Mouse (Mus musculus) stomach, embryonic 14.5 days (tissue): ENCODE results near the gene Gm2916. TPM values are rescaled to one million over a fixed set of nuclear protein-coding genes. Genes with fewer than 3 reads are reported as not detected.
"Not testable (repeated sequence)": the region's sequence is repeated elsewhere in the genome, so short reads cannot be mapped to it uniquely, and the experiment has no call there.

Source experiments
- ATAC-seq: fragments of 200-750 bp; cut with Nextera tagmentation; 2 replicates; pipeline ENCODE4 v1.8.0; 2017; ENCODE audit warnings: low read depth, moderate TSS enrichment; ENCODE audit not compliant: insufficient number of reproducible peaks, insufficient read depth, low FRiP score
- H3K27ac ChIP-seq: fragments of 300-500 bp; sonication (generic); 2 replicates; pipeline ENCODE4 v1.5.1; 2014; ENCODE audit warnings: mild to moderate bottlenecking, low read length, moderate library complexity, mixed read lengths
- H3K27me3 ChIP-seq: fragments of 300-500 bp; sonication (generic); 2 replicates; pipeline ENCODE4 v1.6.1; 2014; ENCODE audit warnings: low read length, control low read depth, mixed read lengths; ENCODE audit not compliant: control insufficient read depth, insufficient read depth
- H3K36me3 ChIP-seq: fragments of 300-500 bp; sonication (generic); 2 replicates; pipeline ENCODE4 v1.6.1; 2014; ENCODE audit warnings: mild to moderate bottlenecking, control low read depth, low read length, moderate library complexity, mixed read lengths; ENCODE audit not compliant: control insufficient read depth, insufficient read depth
- H3K4me1 ChIP-seq: fragments of 300-500 bp; sonication (generic); 2 replicates; pipeline ENCODE4 v1.6.1; 2014; ENCODE audit warnings: low read length, control low read depth, mixed read lengths; ENCODE audit not compliant: control insufficient read depth, insufficient read depth
- H3K4me2 ChIP-seq: fragments of 300-500 bp; sonication (generic); replicated peaks from 2 replicates; pipeline ENCODE4 v1.6.1; 2014; ENCODE audit warnings: low read depth, low read length, control low read depth
- H3K4me3 ChIP-seq: fragments of 300-500 bp; sonication (generic); 2 replicates; pipeline ENCODE4 v1.5.1; 2014; ENCODE audit warnings: low read depth, low read length, control low read depth
- H3K9ac ChIP-seq: fragments of 300-500 bp; sonication (generic); replicated peaks from 2 replicates; pipeline ENCODE4 v1.6.1; 2014; ENCODE audit warnings: low read depth, mild to moderate bottlenecking, control low read depth, low read length, moderate library complexity, mixed read lengths
- H3K9me3 ChIP-seq: fragments of 300-500 bp; sonication (generic); 2 replicates; pipeline ENCODE4 v1.6.1; 2016; ENCODE audit warnings: low read depth, low read length, control low read depth; ENCODE audit not compliant: control insufficient read depth
- WGBS: fragments of 180-500 bp; shearing (Covaris S2); extraction: QIAGEN DNeasy Blood & Tissue Kit; methylation state at CpG from one replicate; pipeline ENCODE4 v1.1.7; 2014; 5-methylcytosine and 5-hydroxymethylcytosine counted together
- polyA plus RNA-seq: library from polyadenylated mRNA; unstranded; fragments of >200 nt; fragmentation: Nextera tagmentation; extraction: Ambion mirVana; gene quantifications from 2 replicates; pipeline ENCODE4 v1.2.1, GENCODE M21; 2014

Gm2916 gene
- 0.23 TPM in 1 of 2 replicates, not detected in the other for polyA plus RNA-seq

- not testable (repeated sequence) for H3K27me3 ChIP-seq, H3K9me3 ChIP-seq, H3K27ac ChIP-seq, H3K9ac ChIP-seq, ATAC-seq, H3K4me1 ChIP-seq, H3K4me2 ChIP-seq, H3K4me3 ChIP-seq, H3K36me3 ChIP-seq
- WGBS, result no CpG with 5 or more reads among the region's 1 CpGs
These were observed at the start of gene Gm2916 for GRCm38 (mm10) chr14:3883872-3884271. TSS of gene Gm2916 (plus strand) at chr14:3884172.

GRCm38 (mm10) chr14:3845945-3846344, 38.0 kb upstream of the Gm2916 start, which contains the start of gene Gm3033:
TSS of gene Gm3033 (plus strand) at chr14:3846245.
- H3K9me3 ChIP-seq, H3K4me3 ChIP-seq, H3K27ac ChIP-seq, H3K27me3 ChIP-seq, H3K4me2 ChIP-seq, ATAC-seq, H3K36me3 ChIP-seq, H3K9ac ChIP-seq, H3K4me1 ChIP-seq: not testable (repeated sequence)
- no CpG with 5 or more reads among the region's 2 CpGs for WGBS

GRCm38 (mm10) chr14:3931456-3931855, 47.5 kb downstream of the Gm2916 start, which contains the start of gene Gm3029:
TSS of gene Gm3029 (plus strand) at chr14:3931756.
- not testable (repeated sequence) for H3K27ac ChIP-seq, H3K9me3 ChIP-seq, ATAC-seq, H3K27me3 ChIP-seq, H3K4me3 ChIP-seq, H3K36me3 ChIP-seq, H3K4me1 ChIP-seq, H3K4me2 ChIP-seq, H3K9ac ChIP-seq
- 40% methylated on average over 1 of the region's 2 CpGs for WGBS

GRCm38 (mm10) chr14:3963247-3963646, 79.3 kb downstream of the Gm2916 start, which contains the start of gene Gm3095:
TSS of gene Gm3095 (plus strand) at chr14:3963547.
- not testable (repeated sequence) for H3K36me3 ChIP-seq, H3K4me3 ChIP-seq, H3K4me2 ChIP-seq, H3K27me3 ChIP-seq, H3K4me1 ChIP-seq, ATAC-seq, H3K9me3 ChIP-seq, H3K9ac ChIP-seq, H3K27ac ChIP-seq
- WGBS, result no CpG with 5 or more reads among the region's 2 CpGs

Other genes starting within 250 kb of the Gm2916 start
- not detected in 2 replicates for gene Gm3012, start 249.7 kb upstream of the Gm2916 start, polyA plus RNA-seq
- 1.1 and 2.0 TPM in 2 replicates for gene Gm3020, start 232.1 kb upstream of the Gm2916 start, polyA plus RNA-seq
- not detected in 2 replicates for gene Gm3043, start 195.4 kb upstream of the Gm2916 start, polyA plus RNA-seq
- 0.24 TPM in 1 of 2 replicates, not detected in the other for gene Gm3002, start 74.1 kb upstream of the Gm2916 start, polyA plus RNA-seq
- not detected in 2 replicates for gene Gm3033, start 37.9 kb upstream of the Gm2916 start, polyA plus RNA-seq
- not detected in 2 replicates for gene Gm3029, start 47.6 kb downstream of the Gm2916 start, polyA plus RNA-seq
- gene Gm3095, start 79.4 kb downstream of the Gm2916 start, polyA plus RNA-seq, result not detected in 2 replicates
- gene Gm3099, start 114.2 kb downstream of the Gm2916 start, polyA plus RNA-seq, result not detected in 2 replicates
- gene Gm5796, start 139.8 kb downstream of the Gm2916 start, polyA plus RNA-seq, result 0.48 TPM in 2 replicates
- gene Gm3115, start 199.9 kb downstream of the Gm2916 start, polyA plus RNA-seq, result not detected in 2 replicates
- 0.45 and 1.4 TPM in 2 replicates for gene Gm8108, start 226.4 kb downstream of the Gm2916 start, polyA plus RNA-seq